ENCODE assay signal across 32 mouse cellular contexts in genomic region chr2:59523526-59523925, GRCm38 (mm10). TPM values are rescaled to one million over a fixed set of nuclear protein-coding genes. Genes with fewer than 3 reads are reported as not detected.
DNase-seq lines count a peak whose midpoint lies in the region; ATAC-seq and TF ChIP-seq lines count a peak whose summit lies in the region.
"Had no signal": no experiment of that assay in that cellular context is flagged by ENCODE, and none has a peak within 500 bp of the region (broad histone marks: within the 10 kb centered on the region; RNA-seq: fewer than 3 reads in every experiment).

No protein-coding gene starts in this region.

- H3K9ac ChIP-seq in stomach, embryonic 14.5 days (replicated peaks; ENCODE audit: low read depth, low read length): no peak overlapping the region
- H3K9ac ChIP-seq in stomach, postnatal 0 days (ENCODE audit: low read length): no peak overlapping the region
- no peak overlapping the region for H3K9ac ChIP-seq in forebrain, embryonic 14.5 days (ENCODE audit: low read length)
- H3K9ac ChIP-seq: forebrain, embryonic 15.5 days; heart, embryonic 15.5 days; hindbrain, embryonic 14.5 days had no signal

- WGBS in stomach, embryonic 14.5 days: 80% methylated on average over 3 of the region's 3 CpGs
- WGBS in stomach, postnatal 0 days: 79% methylated on average over 3 of the region's 3 CpGs
- 83% methylated on average over 3 of the region's 3 CpGs for WGBS in embryonic facial prominence, embryonic 10.5 days
- 87% methylated on average over 3 of the region's 3 CpGs for WGBS in forebrain, embryonic 14.5 days

- TF ChIP-seq CTCF in stomach, postnatal 0 days (IDR thresholded peaks at IDR 0.05; ENCODE audit: low read depth): no peak

- no peak overlapping the region for H3K27ac ChIP-seq in stomach, embryonic 14.5 days (ENCODE audit: low read length)
- H3K27ac ChIP-seq in stomach, postnatal 0 days (replicated peaks): no peak overlapping the region
- 0 out of 2 replicates have a peak overlapping the region, but pooled peaks have one; percentile 24 for H3K27ac ChIP-seq in embryonic facial prominence, embryonic 10.5 days (replicated peaks)
- no peak overlapping the region for H3K27ac ChIP-seq in forebrain, embryonic 14.5 days (ENCODE audit: low read depth, low read length)
- H3K27ac ChIP-seq: forebrain, embryonic 15.5 days; heart, embryonic 15.5 days; hindbrain, embryonic 14.5 days; hindbrain, postnatal 0 days had no signal

- H3K4me2 ChIP-seq in stomach, embryonic 14.5 days (replicated peaks; ENCODE audit: low read depth, low read length): no peak overlapping the region
- H3K4me2 ChIP-seq in stomach, postnatal 0 days (replicated peaks; ENCODE audit: low read depth): no peak overlapping the region
- H3K4me2 ChIP-seq in forebrain, embryonic 14.5 days (ENCODE audit: low read length): no peak overlapping the region
- H3K4me2 ChIP-seq: forebrain, embryonic 15.5 days; heart, embryonic 12.5 days; hindbrain, embryonic 14.5 days had no signal

- H3K36me3 ChIP-seq in stomach, embryonic 14.5 days (ENCODE audit: control insufficient read depth, insufficient read depth, low read length): no peaks in the 10 kb centered on the region
- no peaks in the 10 kb centered on the region for H3K36me3 ChIP-seq in stomach, postnatal 0 days (ENCODE audit: control insufficient read depth, insufficient read depth, low read length)
- H3K36me3 ChIP-seq in embryonic facial prominence, embryonic 10.5 days (replicated peaks): no peaks in the 10 kb centered on the region
- no peaks in the 10 kb centered on the region for H3K36me3 ChIP-seq in forebrain, embryonic 14.5 days (ENCODE audit: control insufficient read depth, insufficient read depth, low read length)
- H3K36me3 ChIP-seq: forebrain, embryonic 10.5 days; forebrain, embryonic 15.5 days; heart, embryonic 12.5 days; heart, embryonic 15.5 days had no signal

- no peak for TF ChIP-seq EP300 in stomach, postnatal 0 days (optimal IDR thresholded peaks at IDR 0.05)

- DNase-seq in stomach, postnatal 0 days (ENCODE audit: low spot score): no peak
- DNase-seq in WW6 (ENCODE audit: low read depth, low spot score): peak; percentile 33
- no peak for DNase-seq in embryonic facial prominence, embryonic 10.5 days (ENCODE audit: low spot score)
- DNase-seq in forebrain, embryonic 14.5 days (ENCODE audit: low spot score): no peak
- DNase-seq in adrenal gland, postnatal 10 days: no peak
- DNase-seq in heart, postnatal 14 days: no peak
- DNase-seq: adrenal gland, adult 8-10 months; adrenal gland, postnatal 36 days; B cell, adult 2 months; cerebellum, adult 11 months; cerebellum, adult 2 months; cerebellum, adult 9-11 months; cerebellum, postnatal 25 days; gastrocnemius, postnatal 36 days; heart, postnatal 10 days; heart, postnatal 4 days; kidney, adult 2 months had no signal

- no peak overlapping the region for H3K4me3 ChIP-seq in stomach, embryonic 14.5 days (ENCODE audit: low read depth, low read length)
- H3K4me3 ChIP-seq in stomach, postnatal 0 days (ENCODE audit: low read depth, low read length): no peak overlapping the region
- no peak overlapping the region for H3K4me3 ChIP-seq in embryonic facial prominence, embryonic 10.5 days
- no peak overlapping the region for H3K4me3 ChIP-seq in forebrain, embryonic 14.5 days (ENCODE audit: low read depth, low read length)
- H3K4me3 ChIP-seq: forebrain, embryonic 10.5 days; forebrain, embryonic 15.5 days; heart, embryonic 12.5 days; heart, embryonic 15.5 days had no signal

- ATAC-seq in stomach, embryonic 14.5 days (ENCODE audit: insufficient number of reproducible peaks, insufficient read depth, low FRiP score, low read depth): peak; percentile 16; the same call in 1 of the 2 replicates
- ATAC-seq in stomach, postnatal 0 days (ENCODE audit: low FRiP score, low TSS enrichment): no peak
- no peak for ATAC-seq in forebrain, embryonic 14.5 days
- ATAC-seq: activated CD4-positive, CD25-positive, alpha-beta regulatory T cell, adult 4 months; forebrain, embryonic 15.5 days; intestine, postnatal 0 days had no signal

- no peaks in the 10 kb centered on the region for H3K9me3 ChIP-seq in stomach, embryonic 14.5 days (ENCODE audit: control insufficient read depth, low read depth, low read length)
- H3K9me3 ChIP-seq in stomach, postnatal 0 days (ENCODE audit: control insufficient read depth, low read length): no peaks in the 10 kb centered on the region
- no peaks in the 10 kb centered on the region for H3K9me3 ChIP-seq in embryonic facial prominence, embryonic 10.5 days
- H3K9me3 ChIP-seq in forebrain, embryonic 14.5 days (replicated peaks; ENCODE audit: control insufficient read depth, low read length): no peaks in the 10 kb centered on the region
- H3K9me3 ChIP-seq: forebrain, embryonic 10.5 days; forebrain, embryonic 15.5 days; heart, embryonic 12.5 days; heart, embryonic 15.5 days had no signal

- peaks cover 6% of the 10 kb centered on the region; the same call in 1 of the 2 replicates for H3K4me1 ChIP-seq in stomach, embryonic 14.5 days (ENCODE audit: control insufficient read depth, insufficient read depth, low read length)
- H3K4me1 ChIP-seq in stomach, postnatal 0 days (replicated peaks; ENCODE audit: control insufficient read depth, insufficient read depth): no peaks in the 10 kb centered on the region
- H3K4me1 ChIP-seq in embryonic facial prominence, embryonic 10.5 days: peaks cover 40% of the 10 kb centered on the region
- peaks cover 4% of the 10 kb centered on the region; the same call in 1 of the 2 replicates for H3K4me1 ChIP-seq in forebrain, embryonic 14.5 days (ENCODE audit: control insufficient read depth, insufficient read depth, low read length)

- intact Hi-C loops in heart, postnatal 14 days (cut with DNase I): loop anchor here (2.0 to 5.0 kb wide), 2 partner anchors 224 to 895 kb away; no protein-coding TSS in a partner anchor

- no peaks in the 10 kb centered on the region for H3K27me3 ChIP-seq in stomach, embryonic 14.5 days (ENCODE audit: control insufficient read depth, insufficient read depth, low read length)
- no peaks in the 10 kb centered on the region for H3K27me3 ChIP-seq in stomach, postnatal 0 days (ENCODE audit: control insufficient read depth, insufficient read depth, low read length)
- H3K27me3 ChIP-seq in embryonic facial prominence, embryonic 10.5 days (replicated peaks; ENCODE audit: low read depth, poor library complexity, severe bottlenecking): no peaks in the 10 kb centered on the region
- H3K27me3 ChIP-seq in forebrain, embryonic 14.5 days (replicated peaks; ENCODE audit: control insufficient read depth, insufficient read depth, low read length): no peaks in the 10 kb centered on the region
- H3K27me3 ChIP-seq: CH12.LX; forebrain, embryonic 15.5 days; heart, embryonic 12.5 days; heart, embryonic 15.5 days had no signal

RNA-seq across cellular contexts. Expression of gene Dapl1, which starts 39.1 kb away (rescaled TPM):
- 43.6 and 44.3 TPM in 2 replicates for polyA plus RNA-seq in stomach, embryonic 14.5 days (2014; fragmentation: Nextera tagmentation; extraction: Ambion mirVana)
- 472 and 547 TPM in 2 replicates for polyA plus RNA-seq in stomach, postnatal 0 days (2015; fragmentation: Nextera tagmentation; extraction: Ambion mirVana)
- 8.5 and 11.3 TPM in 2 replicates for polyA plus RNA-seq in embryonic facial prominence, embryonic 10.5 days (2016; fragmentation: Nextera tagmentation; extraction: Ambion mirVana)
- polyA plus RNA-seq in forebrain, embryonic 14.5 days (2014; fragmentation: Nextera tagmentation; extraction: Ambion mirVana): 0.66 and 1.3 TPM in 2 replicates
- total RNA-seq in adrenal gland, postnatal 10 days (2021): 1 to 10 TPM; 1.7 to 3.6 TPM
- total RNA-seq in heart, postnatal 14 days (2021): not detected
- total RNA-seq: adrenal gland, adult 8-10 months; adrenal gland, postnatal 36 days; CH12.LX; common myeloid progenitor, adult 5-6 weeks; gastrocnemius, adult 8-10 months; gastrocnemius, postnatal 36 days; granulocyte monocyte progenitor cell, adult 5-6 weeks; heart, adult 8-10 months; heart, postnatal 10 days; heart, postnatal 4 days; hindbrain, postnatal 0 days had no signal
- polyA plus RNA-seq: forebrain, embryonic 15.5 days; hindbrain, embryonic 14.5 days; intestine, embryonic 14.5 days had no signal

Comparison
In these comparisons a context has a peak if more than half of its experiments do, and no peak if none do; other contexts are left out.
1. RNA of gene Dapl1, which starts 39.1 kb away (polyA plus RNA-seq): 472 to 547 TPM in stomach, postnatal 0 days; 43.6 to 44.3 TPM in stomach, embryonic 14.5 days, 8.5 to 11.3 TPM in embryonic facial prominence, embryonic 10.5 days and 0.66 to 1.3 TPM in forebrain, embryonic 14.5 days; every median in the first group is over 10 times any median in the second.